Mouse (Mus musculus) monocyte, adult 2 months (primary cell): Measurements from ENCODE around the gene Capza3.

Experiments
- DNase-seq, 2 experiments: peaks; one replicate each; pipeline ENCODE4 v3.0.0; 2022; ENCODE audit warnings: low spot score in 2 of 2, low read depth in 1 of 2

Gene Capza3

GRCm38 (mm10) chr6:140040952-140041351 lies at the start of gene Capza3:
TSS of gene Capza3 (plus strand) at chr6:140041252.
- no peak for DNase-seq

DNA sequence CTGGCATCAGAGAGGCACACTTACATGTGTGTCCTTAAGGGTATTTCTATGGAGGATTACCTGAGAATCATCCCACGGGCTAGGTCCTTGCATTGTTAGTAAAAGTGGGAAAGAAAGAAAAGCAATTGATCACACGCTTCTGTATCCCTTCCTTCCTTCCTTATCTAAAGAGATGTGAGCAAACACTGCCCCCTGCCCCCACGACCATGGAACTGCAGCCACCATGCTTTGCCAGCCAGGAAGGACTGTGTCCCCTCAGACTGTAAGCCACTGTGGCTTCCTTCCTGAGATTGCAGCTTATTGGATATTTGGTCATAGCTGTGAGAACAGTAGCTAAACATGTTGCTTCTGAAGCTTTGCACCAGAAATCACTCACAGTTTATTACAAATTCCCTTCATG lies 35.9 kb upstream of the Capza3 start:
- no peak for DNase-seq

GRCm38 (mm10) chr6:140024404-140024803 lies 16.6 kb upstream of the Capza3 start:
- DNase-seq, result no peak

DNA sequence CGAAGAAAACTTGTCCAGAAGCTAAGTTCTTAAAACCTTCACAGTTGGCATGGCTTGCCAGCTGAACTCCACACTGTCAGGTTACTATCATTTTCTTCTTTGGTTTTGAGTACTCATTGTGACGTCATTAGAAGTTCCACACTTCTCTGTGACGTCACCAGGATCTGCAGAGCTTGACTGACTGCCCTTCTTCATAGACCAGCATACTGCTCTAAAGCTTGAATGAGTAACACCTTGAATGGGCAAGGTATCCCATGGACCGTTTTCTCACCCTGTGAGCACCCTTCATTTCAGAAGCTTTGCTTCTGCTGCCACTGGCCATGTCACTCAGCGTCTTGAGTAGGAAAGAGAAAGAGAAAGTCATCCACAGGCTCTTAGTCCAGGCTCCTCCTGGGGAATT lies 305 bp downstream of the Capza3 start, which contains the start of gene Plcz1:
Gene Plcz1, minus strand, starts transcription at position 101 of the 400 bp plus-strand sequence.
- no peak for DNase-seq

GRCm38 (mm10) chr6:140051476-140051875 lies 10.4 kb downstream of the Capza3 start:
- DNase-seq, result no peak

DNA sequence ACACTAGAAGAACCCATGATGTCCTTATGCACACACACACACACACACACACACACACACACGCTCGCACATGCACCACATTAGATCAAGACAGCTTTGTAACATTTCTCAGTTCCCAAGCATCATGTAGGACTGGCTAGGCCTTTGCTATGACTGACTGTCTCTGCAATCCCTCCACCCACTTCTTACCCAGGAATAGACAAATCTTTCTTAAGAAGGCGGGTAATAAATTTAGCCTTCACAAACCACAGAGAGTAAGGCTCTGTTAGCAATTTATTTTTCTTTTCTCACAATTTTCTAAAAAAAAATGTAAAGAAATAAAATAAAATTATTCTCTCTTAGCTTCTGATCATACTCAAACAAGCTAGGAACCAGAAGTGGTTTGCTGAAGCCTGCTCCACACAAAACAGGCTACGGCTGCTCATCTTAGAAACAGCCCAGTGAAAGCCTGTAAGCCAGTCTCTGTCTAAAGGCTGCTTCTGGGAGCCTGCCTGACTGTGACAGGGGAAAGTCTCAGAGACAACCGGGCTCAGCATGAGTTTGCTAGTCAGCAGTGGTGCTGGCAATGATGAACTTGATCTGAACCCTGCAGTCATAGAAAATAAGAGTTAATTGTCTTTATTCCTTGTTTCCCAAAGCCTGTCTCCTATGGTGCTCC lies 13.3 kb downstream of the Capza3 start:
- no peak for DNase-seq

DNA sequence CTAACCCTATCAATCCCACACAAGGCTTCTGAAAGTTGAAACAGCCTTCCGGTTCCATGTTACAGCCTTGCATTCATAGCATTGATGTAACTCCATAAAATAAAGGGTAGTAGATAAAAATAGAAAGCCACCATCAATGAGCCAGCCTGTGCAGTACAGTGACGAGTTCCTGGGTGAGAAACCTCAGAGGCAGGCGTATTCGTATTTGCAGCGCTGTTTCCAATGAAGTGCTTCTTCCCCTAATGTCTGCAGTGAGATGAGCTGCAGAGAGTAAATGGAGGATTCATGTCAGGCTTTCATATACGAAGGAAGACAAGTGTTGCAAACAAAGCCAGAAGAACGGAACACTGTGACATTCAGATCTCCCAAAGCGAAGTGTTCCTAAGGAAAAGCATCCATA lies 28.1 kb downstream of the Capza3 start:
- no peak for DNase-seq

- DNase-seq, result no peak
Observed at GRCm38 (mm10) chr6:140080933-140081332, 39.9 kb downstream of the Capza3 start.

DNA sequence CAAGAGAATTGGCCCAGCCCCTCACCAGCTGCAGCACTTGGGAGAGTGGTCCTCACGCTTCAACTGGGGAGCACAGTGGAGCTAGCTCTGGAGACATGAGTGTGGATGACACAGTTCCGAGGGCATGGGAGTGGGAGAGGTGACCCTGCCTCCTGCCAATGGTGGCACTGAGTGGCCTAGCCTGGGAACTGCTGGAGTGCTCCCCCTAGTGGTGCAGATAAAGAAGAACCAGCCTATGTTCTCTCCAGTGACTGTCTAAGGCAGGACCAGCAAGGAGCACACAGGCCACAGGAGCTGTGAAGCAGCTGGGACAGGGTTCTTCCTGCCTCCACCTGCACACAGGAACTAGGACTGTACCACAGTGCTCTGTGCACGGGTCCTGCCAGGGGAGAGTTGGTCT lies 40.7 kb downstream of the Capza3 start:
- DNase-seq, result no peak

DNA sequence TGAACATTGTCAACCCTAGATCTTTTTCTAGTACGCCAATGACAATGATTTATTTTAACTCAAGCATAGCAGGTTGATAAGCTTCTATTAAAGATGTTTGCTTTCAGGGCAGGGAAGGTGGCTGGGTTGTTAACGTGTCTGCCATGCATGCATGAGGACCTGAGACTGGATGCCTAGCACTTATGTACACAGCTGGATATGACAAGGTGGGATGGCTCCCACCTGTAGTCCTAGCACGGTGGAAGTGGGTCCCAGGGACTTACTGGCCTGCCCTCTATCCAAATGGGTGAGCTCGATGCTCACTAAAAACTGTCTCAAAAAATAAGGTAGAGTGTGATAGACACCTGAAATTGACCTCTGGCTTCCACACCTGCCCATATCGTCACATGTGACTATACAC lies 48.8 kb downstream of the Capza3 start:
- DNase-seq, result no peak
